Mouse (Mus musculus) stomach, embryonic 15.5 days (tissue): ENCODE results near the gene Zdhhc19. TPM values are rescaled to one million over a fixed set of nuclear protein-coding genes. Genes with fewer than 3 reads are reported as not detected.

Source experiments
- ATAC-seq: fragments of 200-750 bp; cut with Nextera tagmentation; 2 replicates; pipeline ENCODE4 v1.8.0; 2017; ENCODE audit warnings: low read depth, moderate number of reproducible peaks, moderate TSS enrichment; ENCODE audit not compliant: insufficient read depth, low FRiP score
- H3K27ac ChIP-seq: fragments of 300-500 bp; sonication (generic); 2 replicates; pipeline ENCODE4 v1.5.1; 2015; ENCODE audit warnings: mild to moderate bottlenecking, inconsistent platforms
- H3K27me3 ChIP-seq: fragments of 300-500 bp; sonication (generic); replicated peaks from 2 replicates; pipeline ENCODE4 v1.6.1; 2015; ENCODE audit warnings: inconsistent platforms
- H3K36me3 ChIP-seq: fragments of 300-500 bp; sonication (generic); 2 replicates; pipeline ENCODE4 v1.6.1; 2015; ENCODE audit warnings: inconsistent platforms
- H3K4me1 ChIP-seq: fragments of 300-500 bp; sonication (generic); 2 replicates; pipeline ENCODE4 v1.6.1; 2015; ENCODE audit warnings: inconsistent platforms
- H3K4me2 ChIP-seq: fragments of 300-500 bp; sonication (generic); 2 replicates; pipeline ENCODE4 v1.6.1; 2015; ENCODE audit warnings: mild to moderate bottlenecking, inconsistent platforms
- H3K4me3 ChIP-seq: fragments of 300-500 bp; sonication (generic); replicated peaks from 2 replicates; pipeline ENCODE4 v1.5.1; 2015; ENCODE audit warnings: inconsistent platforms
- H3K9ac ChIP-seq: fragments of 300-500 bp; sonication (generic); 2 replicates; pipeline ENCODE4 v1.6.1; 2015; ENCODE audit warnings: inconsistent platforms
- H3K9me3 ChIP-seq: fragments of 300-500 bp; sonication (generic); 2 replicates; pipeline ENCODE4 v1.6.1; 2016; ENCODE audit warnings: inconsistent platforms
- whole genome bisulfite sequencing: fragments of 180-500 bp; shearing (Covaris S2); methylation state at CpG from one replicate; pipeline ENCODE4 v1.1.7; 2015; 5-methylcytosine and 5-hydroxymethylcytosine counted together
- polyA plus RNA-seq: library from polyadenylated mRNA; unstranded; fragments of >200 nt; fragmentation: Nextera tagmentation; extraction: Ambion mirVana; gene quantifications from 2 replicates; pipeline ENCODE4 v1.2.1, GENCODE M21; 2015

Zdhhc19 gene
- polyA plus RNA-seq, 1 experiment from 2014 or later, result 0.22 TPM

- Histone ChIP-seq H3K27ac (peak within 1 kb of the TSS; percentile 93), H3K4me1 (no peaks in the 10 kb centered on the region), H3K27me3 (no peaks in the 10 kb centered on the region), H3K4me3 (peak within 1 kb of the TSS; percentile 67), H3K9me3 (no peaks in the 10 kb centered on the region), H3K4me2 (peak within 1 kb of the TSS; percentile 72), H3K36me3 (no peaks in the 10 kb centered on the region), H3K9ac (peak within 1 kb of the TSS; percentile 60)
- under 1% methylated on average over 73 of the region's 73 CpGs for WGBS
- ATAC-seq, result peak; percentile 99
Measured at GRCm38 (mm10) chr16:32608712-32609400, 112.8 kb downstream of the Zdhhc19 start, which contains the start of gene Tfrc. TSS of gene Tfrc (plus strand) at chr16:32608920.

- no peak for ATAC-seq
- Histone ChIP-seq H3K36me3 (no peaks in the 10 kb centered on the region), H3K9ac (peak overlapping the region; percentile 60), H3K4me3 (peak overlapping the region; percentile 67), H3K4me1 (no peaks in the 10 kb centered on the region), H3K27me3 (no peaks in the 10 kb centered on the region), H3K27ac (peak overlapping the region; percentile 93), H3K4me2 (peak overlapping the region; percentile 72), H3K9me3 (no peaks in the 10 kb centered on the region)
- 0% methylated on average over 14 of the region's 14 CpGs for WGBS
Measured at GRCm38 (mm10) chr16:32609401-32609779, 113.3 kb downstream of the Zdhhc19 start.

GRCm38 (mm10) chr16:32610460-32611255, 114.6 kb downstream of the Zdhhc19 start:
- no peaks in the 10 kb centered on the region for H3K27me3 ChIP-seq
- no peak overlapping the region for H3K9ac ChIP-seq

More at GRCm38 (mm10) chr16:32610460-32611255, 114.6 kb downstream of the Zdhhc19 start:
- Histone ChIP-seq H3K9me3 (no peaks in the 10 kb centered on the region), H3K4me3 (peak overlapping the region; percentile 67), H3K27ac (no peak overlapping the region), H3K4me2 (peak overlapping the region; percentile 72), H3K4me1 (no peaks in the 10 kb centered on the region), H3K36me3 (no peaks in the 10 kb centered on the region)
- 63% methylated on average over 5 of the region's 5 CpGs for WGBS
- ATAC-seq, result no peak

Other genes starting within 250 kb of the Zdhhc19 start
- gene Fbxo45, start 249.1 kb upstream of the Zdhhc19 start, polyA plus RNA-seq, result 12.2 and 14.1 TPM in 2 replicates
- 18.3 and 21.3 TPM in 2 replicates for gene Wdr53, start 249.0 kb upstream of the Zdhhc19 start, polyA plus RNA-seq
- gene Smco1, start 224.8 kb upstream of the Zdhhc19 start, polyA plus RNA-seq, result 0.09 TPM in 1 of 2 replicates, not detected in the other
- gene Rnf168, start 218.8 kb upstream of the Zdhhc19 start, polyA plus RNA-seq, result 32.6 and 33.6 TPM in 2 replicates
- 20.6 and 22.3 TPM in 2 replicates for gene Ubxn7, start 164.0 kb upstream of the Zdhhc19 start, polyA plus RNA-seq
- not detected in 2 replicates for gene Tm4sf19, start 95.8 kb upstream of the Zdhhc19 start, polyA plus RNA-seq
- 27.4 and 27.5 TPM in 2 replicates for gene Tctex1d2, start 76.6 kb upstream of the Zdhhc19 start, polyA plus RNA-seq
- gene Pcyt1a, start 65.3 kb upstream of the Zdhhc19 start, polyA plus RNA-seq, result 39.4 and 42.7 TPM in 2 replicates
- 17.7 and 25.2 TPM in 2 replicates for gene Slc51a, start 8.4 kb upstream of the Zdhhc19 start, polyA plus RNA-seq
- gene Tfrc, start 112.7 kb downstream of the Zdhhc19 start, polyA plus RNA-seq, result 68.8 and 74.5 TPM in 2 replicates
- 12.0 and 14.9 TPM in 2 replicates for gene Tnk2, start 147.6 kb downstream of the Zdhhc19 start, polyA plus RNA-seq
- gene Muc4, start 239.6 kb downstream of the Zdhhc19 start, polyA plus RNA-seq, result 6.4 and 7.3 TPM in 2 replicates